Mouse (Mus musculus): ENCODE data around the gene Tgfa. TPM values are rescaled to one million over a fixed set of nuclear protein-coding genes. Genes with fewer than 3 reads are reported as not detected.

The Tgfa gene
- polyA plus RNA-seq, 1 experiment from 2014 or later: 1.7 TPM

- Histone ChIP-seq H3K27ac (ENCODE audit: low read depth, low read length) (no peak overlapping the region), H3K4me3 (ENCODE audit: low read depth, low read length) (no peak overlapping the region), H3K4me1 (ENCODE audit: control insufficient read depth, insufficient read depth, low read length) (no peaks in the 10 kb centered on the region), H3K9me3 (ENCODE audit: control insufficient read depth, low read length) (no peaks in the 10 kb centered on the region), H3K27me3 (ENCODE audit: control insufficient read depth, insufficient read depth, low read length) (no peaks in the 10 kb centered on the region), H3K4me2 (no peak overlapping the region), H3K9ac (ENCODE audit: low read length) (no peak overlapping the region), H3K36me3 (ENCODE audit: control insufficient read depth, insufficient read depth, low read length) (no peaks in the 10 kb centered on the region)
- DNase-seq (ENCODE audit: low spot score, missing footprints) (peak; percentile 59), ATAC-seq (ENCODE audit: low FRiP score) (no peak)
- WGBS: 68% methylated on average over 2 of the region's 2 CpGs
These were observed 14.4 kb upstream of the Tgfa start for GRCm38 (mm10) chr6:86180617-86181016.

- 66% methylated on average over 9 of the region's 9 CpGs for WGBS
- ATAC-seq (ENCODE audit: low FRiP score): no peak
These were observed 13.0 kb upstream of the Tgfa start for GRCm38 (mm10) chr6:86182016-86182415.

GRCm38 (mm10) chr6:86182626-86183025 lies 12.4 kb upstream of the Tgfa start:
- H3K9ac ChIP-seq (ENCODE audit: low read length): no peak overlapping the region
- WGBS: 84% methylated on average over 5 of the region's 5 CpGs
- ATAC-seq (ENCODE audit: low FRiP score) (no peak), DNase-seq (ENCODE audit: low spot score, missing footprints) (no peak)
- no peak overlapping the region for H3K27ac ChIP-seq (ENCODE audit: low read depth, low read length)
- H3K4me2 ChIP-seq: no peak overlapping the region
- no peaks in the 10 kb centered on the region for H3K9me3 ChIP-seq (ENCODE audit: control insufficient read depth, low read length)
- no peak overlapping the region for H3K4me3 ChIP-seq (ENCODE audit: low read depth, low read length)
- no peaks in the 10 kb centered on the region for H3K27me3 ChIP-seq (ENCODE audit: control insufficient read depth, insufficient read depth, low read length)
- no peaks in the 10 kb centered on the region for H3K36me3 ChIP-seq (ENCODE audit: control insufficient read depth, insufficient read depth, low read length)
- no peaks in the 10 kb centered on the region for H3K4me1 ChIP-seq (ENCODE audit: control insufficient read depth, insufficient read depth, low read length)

More at GRCm38 (mm10) chr6:86182016-86182415, 13.0 kb upstream of the Tgfa start:
- no peaks in the 10 kb centered on the region for H3K4me1 ChIP-seq (ENCODE audit: control insufficient read depth, insufficient read depth, low read length)
- no peak overlapping the region for H3K27ac ChIP-seq (ENCODE audit: low read depth, low read length)
- no peaks in the 10 kb centered on the region for H3K27me3 ChIP-seq (ENCODE audit: control insufficient read depth, insufficient read depth, low read length)
- no peak overlapping the region for H3K4me3 ChIP-seq (ENCODE audit: low read depth, low read length)
- H3K9me3 ChIP-seq (ENCODE audit: control insufficient read depth, low read length): no peaks in the 10 kb centered on the region
- no peak overlapping the region for H3K9ac ChIP-seq (ENCODE audit: low read length)
- no peak overlapping the region for H3K4me2 ChIP-seq
- H3K36me3 ChIP-seq (ENCODE audit: control insufficient read depth, insufficient read depth, low read length): no peaks in the 10 kb centered on the region
- peak; percentile 64 for DNase-seq (ENCODE audit: low spot score, missing footprints)

- ATAC-seq (ENCODE audit: low FRiP score): no peak
- Histone ChIP-seq H3K9ac (ENCODE audit: low read length) (no peak overlapping the region), H3K27ac (ENCODE audit: low read depth, low read length) (no peak overlapping the region), H3K9me3 (ENCODE audit: control insufficient read depth, low read length) (no peaks in the 10 kb centered on the region), H3K36me3 (ENCODE audit: control insufficient read depth, insufficient read depth, low read length) (no peaks in the 10 kb centered on the region), H3K4me2 (no peak overlapping the region), H3K4me1 (ENCODE audit: control insufficient read depth, insufficient read depth, low read length) (no peaks in the 10 kb centered on the region), H3K4me3 (ENCODE audit: low read depth, low read length) (no peak overlapping the region), H3K27me3 (ENCODE audit: control insufficient read depth, insufficient read depth, low read length) (no peaks in the 10 kb centered on the region)
- WGBS: 29% methylated on average over 14 of the region's 14 CpGs
- DNase-seq (ENCODE audit: low spot score, missing footprints): peak; percentile 83
These were observed 8.7 kb upstream of the Tgfa start for GRCm38 (mm10) chr6:86186106-86186955.

GRCm38 (mm10) chr6:86188741-86189480 lies 6.1 kb upstream of the Tgfa start:
- DNase-seq (ENCODE audit: low spot score, missing footprints): no peak
- H3K27me3 ChIP-seq (ENCODE audit: control insufficient read depth, insufficient read depth, low read length): no peaks in the 10 kb centered on the region
- H3K9ac ChIP-seq (ENCODE audit: low read length): no peak overlapping the region
- H3K9me3 ChIP-seq (ENCODE audit: control insufficient read depth, low read length): no peaks in the 10 kb centered on the region
- H3K36me3 ChIP-seq (ENCODE audit: control insufficient read depth, insufficient read depth, low read length): no peaks in the 10 kb centered on the region
- H3K4me1 ChIP-seq (ENCODE audit: control insufficient read depth, insufficient read depth, low read length): no peaks in the 10 kb centered on the region
- ATAC-seq (ENCODE audit: low FRiP score): no peak
- no peak overlapping the region for H3K4me2 ChIP-seq
- H3K27ac ChIP-seq (ENCODE audit: low read depth, low read length): no peak overlapping the region
- WGBS: 84% methylated on average over 11 of the region's 11 CpGs
- H3K4me3 ChIP-seq (ENCODE audit: low read depth, low read length): no peak overlapping the region

GRCm38 (mm10) chr6:86190622-86191021 lies 4.4 kb upstream of the Tgfa start:
- H3K4me3 ChIP-seq (ENCODE audit: low read depth, low read length): no peak overlapping the region
- DNase-seq (ENCODE audit: low spot score, missing footprints): no peak
- no peaks in the 10 kb centered on the region for H3K36me3 ChIP-seq (ENCODE audit: control insufficient read depth, insufficient read depth, low read length)
- H3K4me2 ChIP-seq: no peak overlapping the region
- peaks cover 12% of the 10 kb centered on the region for H3K27me3 ChIP-seq (ENCODE audit: control insufficient read depth, insufficient read depth, low read length)
- no peak overlapping the region for H3K27ac ChIP-seq (ENCODE audit: low read depth, low read length)
- H3K4me1 ChIP-seq (ENCODE audit: control insufficient read depth, insufficient read depth, low read length): peaks cover 3% of the 10 kb centered on the region
- H3K9ac ChIP-seq (ENCODE audit: low read length): no peak overlapping the region
- H3K9me3 ChIP-seq (ENCODE audit: control insufficient read depth, low read length): no peaks in the 10 kb centered on the region
- 86% methylated on average over 3 of the region's 3 CpGs for WGBS
- ATAC-seq (ENCODE audit: low FRiP score): no peak

GRCm38 (mm10) chr6:86192978-86193377 lies 2.0 kb upstream of the Tgfa start:
- DNase-seq (ENCODE audit: low spot score, missing footprints): peak; percentile 59
- H3K4me3 ChIP-seq (ENCODE audit: low read depth, low read length): no peak overlapping the region
- H3K27ac ChIP-seq (ENCODE audit: low read depth, low read length): no peak overlapping the region
- no peak overlapping the region for H3K4me2 ChIP-seq
- H3K36me3 ChIP-seq (ENCODE audit: control insufficient read depth, insufficient read depth, low read length): no peaks in the 10 kb centered on the region
- peaks cover 9% of the 10 kb centered on the region for H3K4me1 ChIP-seq (ENCODE audit: control insufficient read depth, insufficient read depth, low read length)
- peaks cover 26% of the 10 kb centered on the region for H3K27me3 ChIP-seq (ENCODE audit: control insufficient read depth, insufficient read depth, low read length)
- H3K9me3 ChIP-seq (ENCODE audit: control insufficient read depth, low read length): no peaks in the 10 kb centered on the region
- H3K9ac ChIP-seq (ENCODE audit: low read length): no peak overlapping the region
- no peak for ATAC-seq (ENCODE audit: low FRiP score)
- WGBS: 67% methylated on average over 3 of the region's 3 CpGs

- 54% methylated on average over 5 of the region's 5 CpGs for WGBS
- Histone ChIP-seq H3K4me2 (no peak overlapping the region), H3K27ac (ENCODE audit: low read depth, low read length) (no peak overlapping the region), H3K9me3 (ENCODE audit: control insufficient read depth, low read length) (no peaks in the 10 kb centered on the region), H3K36me3 (ENCODE audit: control insufficient read depth, insufficient read depth, low read length) (no peaks in the 10 kb centered on the region), H3K4me1 (ENCODE audit: control insufficient read depth, insufficient read depth, low read length) (peaks cover 9% of the 10 kb centered on the region), H3K4me3 (ENCODE audit: low read depth, low read length) (no peak overlapping the region), H3K9ac (ENCODE audit: low read length) (no peak overlapping the region), H3K27me3 (ENCODE audit: control insufficient read depth, insufficient read depth, low read length) (peaks cover 29% of the 10 kb centered on the region)
- DNase-seq (ENCODE audit: low spot score, missing footprints) (peak; percentile 86), ATAC-seq (ENCODE audit: low FRiP score) (no peak)
These were observed 1.1 kb upstream of the Tgfa start for GRCm38 (mm10) chr6:86193879-86194278.

GRCm38 (mm10) chr6:86196034-86196433 lies 1.0 kb downstream of the Tgfa start:
- Histone ChIP-seq H3K27me3 (ENCODE audit: control insufficient read depth, insufficient read depth, low read length) (peaks cover 29% of the 10 kb centered on the region), H3K27ac (ENCODE audit: low read depth, low read length) (no peak overlapping the region), H3K4me1 (ENCODE audit: control insufficient read depth, insufficient read depth, low read length) (peaks cover 9% of the 10 kb centered on the region), H3K36me3 (ENCODE audit: control insufficient read depth, insufficient read depth, low read length) (no peaks in the 10 kb centered on the region), H3K9ac (ENCODE audit: low read length) (no peak overlapping the region), H3K4me2 (peak overlapping the region; percentile 96), H3K9me3 (ENCODE audit: control insufficient read depth, low read length) (no peaks in the 10 kb centered on the region), H3K4me3 (ENCODE audit: low read depth, low read length) (peak overlapping the region; percentile 57)
- 4% methylated on average over 14 of the region's 14 CpGs for whole genome bisulfite sequencing
- ATAC-seq (ENCODE audit: low FRiP score) (0 out of 2 replicates have a peak, but pooled peaks have one; percentile 26), DNase-seq (ENCODE audit: low spot score, missing footprints) (peak; percentile 88)
